Comparison of ENCODE assay signal across 8 mouse cellular contexts in genomic region chr10:108163021-108163410, GRCm38 (mm10). TPM values are rescaled to one million over a fixed set of nuclear protein-coding genes. Genes with fewer than 3 reads are reported as not detected.
DNase-seq lines count a peak whose midpoint lies in the region; ATAC-seq and TF ChIP-seq lines count a peak whose summit lies in the region.

No protein-coding gene starts in this region.

- H3K4me3 ChIP-seq in ES-E14 (ENCODE audit: insufficient read depth in 1 of 2, low read depth in 1 of 2, low read length in 2 of 2, poor library complexity in 1 of 2, severe bottlenecking in 1 of 2) (peak overlapping the region; percentile 84 to 98), macrophage (ENCODE audit: inconsistent target) (peak overlapping the region; percentile 95)
- H3K4me3 ChIP-seq in forebrain, embryonic 11.5 days (ENCODE audit: low read depth, low read length), result peak overlapping the region; percentile 99
- peak overlapping the region; percentile 100 for H3K4me3 ChIP-seq in intestine, embryonic 16.5 days (ENCODE audit: low read length)
- peak overlapping the region; percentile 100 for H3K4me3 ChIP-seq in stomach, postnatal 0 days (ENCODE audit: low read depth, low read length)

- peak; percentile 93 for DNase-seq in heart, adult 11 months
- DNase-seq in heart, postnatal 10 days, result no peak
- DNase-seq in ES-E14 (ENCODE audit: low read depth, low spot score), result no peak
- DNase-seq in forebrain, embryonic 11.5 days (ENCODE audit: low spot score), result no peak
- DNase-seq in stomach, postnatal 0 days (ENCODE audit: low spot score), result peak; percentile 18
- no peak for DNase-seq in gastrocnemius, postnatal 36 days

- no peak for ATAC-seq in forebrain, embryonic 11.5 days (replicated peaks; ENCODE audit: low FRiP score)
- ATAC-seq in intestine, embryonic 16.5 days, result no peak
- no peak for ATAC-seq in stomach, postnatal 0 days (ENCODE audit: low FRiP score, low TSS enrichment)

- intact Hi-C loops in heart, postnatal 10 days (cut with DNase I), result loop anchor here (2.0 to 5.0 kb wide), 2 partner anchors 76 to 232 kb away; no protein-coding TSS in a partner anchor
- intact Hi-C loops in gastrocnemius, postnatal 36 days (cut with DNase I), result no loop called here

- no peak for TF ChIP-seq CTCF in stomach, postnatal 0 days (IDR thresholded peaks at IDR 0.05; ENCODE audit: low read depth)

- no peaks in the 10 kb centered on the region for H3K27me3 ChIP-seq in forebrain, embryonic 11.5 days (ENCODE audit: control insufficient read depth, insufficient read depth, low read length)
- H3K27me3 ChIP-seq in intestine, embryonic 16.5 days (replicated peaks; ENCODE audit: control insufficient read depth, insufficient read depth, low read length), result no peaks in the 10 kb centered on the region
- H3K27me3 ChIP-seq in stomach, postnatal 0 days (ENCODE audit: control insufficient read depth, insufficient read depth, low read length), result no peaks in the 10 kb centered on the region

- peak overlapping the region; percentile 74 for H3K4me2 ChIP-seq in forebrain, embryonic 11.5 days (ENCODE audit: low read depth, low read length, severe bottlenecking)
- peak overlapping the region; percentile 66 for H3K4me2 ChIP-seq in intestine, embryonic 16.5 days (ENCODE audit: low read depth, low read length)
- H3K4me2 ChIP-seq in stomach, postnatal 0 days (replicated peaks; ENCODE audit: low read depth), result peak overlapping the region; percentile 67

- H3K9me3 ChIP-seq in ES-E14 (ENCODE audit: control insufficient read depth, insufficient read depth, low read depth, low read length), result no peaks in the 10 kb centered on the region
- no peaks in the 10 kb centered on the region for H3K9me3 ChIP-seq in forebrain, embryonic 11.5 days (ENCODE audit: control insufficient read depth, low read length)
- no peaks in the 10 kb centered on the region for H3K9me3 ChIP-seq in intestine, embryonic 16.5 days (ENCODE audit: control insufficient read depth, low read length)
- no peaks in the 10 kb centered on the region for H3K9me3 ChIP-seq in stomach, postnatal 0 days (ENCODE audit: control insufficient read depth, low read length)

- H3K79me2 ChIP-seq in macrophage (ENCODE audit: inconsistent target), result peaks cover 54% of the 10 kb centered on the region

- TF ChIP-seq EP300 in stomach, postnatal 0 days (optimal IDR thresholded peaks at IDR 0.05), result no peak

- H3K27ac ChIP-seq in ES-E14 (ENCODE audit: insufficient read depth, low read depth, low read length, poor library complexity, severe bottlenecking) (no peak overlapping the region), macrophage (peak overlapping the region; percentile 64)
- peak overlapping the region; percentile 98 for H3K27ac ChIP-seq in forebrain, embryonic 11.5 days (ENCODE audit: low read depth, low read length)
- H3K27ac ChIP-seq in intestine, embryonic 16.5 days (ENCODE audit: low read length), result peak overlapping the region; percentile 94
- H3K27ac ChIP-seq in stomach, postnatal 0 days (replicated peaks), result peak overlapping the region; percentile 99

- in situ Hi-C loops in ES-E14 (cut with MboI; ENCODE audit: low sequenced_read_pairs in 2 of 2, unreplicated experiment in 2 of 2), result no loop called here

- H3K36me3 ChIP-seq in ES-E14 (ENCODE audit: control insufficient read depth, insufficient read depth, low read length, poor library complexity, severe bottlenecking) (no peaks in the 10 kb centered on the region; the same call in 1 of the 2 replicates), macrophage (ENCODE audit: inconsistent target) (no peaks in the 10 kb centered on the region)
- H3K36me3 ChIP-seq in forebrain, embryonic 11.5 days (ENCODE audit: control insufficient read depth, insufficient read depth, low read length), result no peaks in the 10 kb centered on the region
- no peaks in the 10 kb centered on the region for H3K36me3 ChIP-seq in intestine, embryonic 16.5 days (ENCODE audit: control insufficient read depth, insufficient read depth, low read length)
- no peaks in the 10 kb centered on the region for H3K36me3 ChIP-seq in stomach, postnatal 0 days (ENCODE audit: control insufficient read depth, insufficient read depth, low read length)

- WGBS in forebrain, embryonic 11.5 days, result under 1% methylated on average over 12 of the region's 12 CpGs
- 0% methylated on average over 12 of the region's 12 CpGs for WGBS in intestine, embryonic 16.5 days
- WGBS in macrophage (ENCODE audit: missing documents), result 0% methylated on average over 12 of the region's 12 CpGs
- WGBS in stomach, postnatal 0 days, result 0% methylated on average over 12 of the region's 12 CpGs

- H3K9ac ChIP-seq in ES-E14 (ENCODE audit: insufficient read depth, low read depth, low read length, poor library complexity, severe bottlenecking), result peak overlapping the region; percentile 97
- H3K9ac ChIP-seq in forebrain, embryonic 11.5 days (ENCODE audit: low read length), result peak overlapping the region; percentile 98
- peak overlapping the region; percentile 100 for H3K9ac ChIP-seq in intestine, embryonic 16.5 days (ENCODE audit: low read depth, low read length)
- peak overlapping the region; percentile 100 for H3K9ac ChIP-seq in stomach, postnatal 0 days (ENCODE audit: low read length)

- H3K4me1 ChIP-seq in ES-E14 (ENCODE audit: control insufficient read depth in 2 of 2, insufficient read depth in 2 of 2, low read length in 2 of 2, poor library complexity in 1 of 2), result peaks cover 7 to 8% of the 10 kb centered on the region in 2 experiments; a peak in 2 of 4 replicates
- peaks cover 5% of the 10 kb centered on the region for H3K4me1 ChIP-seq in forebrain, embryonic 11.5 days (replicated peaks; ENCODE audit: control insufficient read depth, insufficient read depth, low read length)
- H3K4me1 ChIP-seq in intestine, embryonic 16.5 days (ENCODE audit: control insufficient read depth, insufficient read depth, low read length), result peaks cover 18% of the 10 kb centered on the region
- 0 out of 2 replicates have a peak, but pooled peaks cover 3% of the 10 kb centered on the region for H3K4me1 ChIP-seq in stomach, postnatal 0 days (replicated peaks; ENCODE audit: control insufficient read depth, insufficient read depth)

TF ChIP-seq in ES-E14, 5 proteins besides CTCF, POLR2A, EP300 and RAD21:
- TF ChIP-seq ZC3H11A (IDR thresholded peaks at IDR 0.05; ENCODE audit: borderline replicate concordance, low read depth, low read length), result no peak

RNA-seq across cellular contexts. Expression of gene Ppp1r12a, which starts 1.0 kb away (rescaled TPM):
- 100 to 1,000 TPM; 114 to 115 TPM for total RNA-seq in heart, postnatal 10 days (2021)
- 73.6 and 106 TPM in 2 replicates for total RNA-seq in ES-E14 (2012; rRNA removed)
- polyA plus RNA-seq in forebrain, embryonic 11.5 days (2014; fragmentation: Nextera tagmentation; extraction: Ambion mirVana), result 76.2 and 80.7 TPM in 2 replicates
- 89.6 and 101 TPM in 2 replicates for polyA plus RNA-seq in intestine, embryonic 16.5 days (2015; fragmentation: Nextera tagmentation; extraction: Ambion mirVana)
- 100 to 1,000 TPM; 199 to 458 (median 351) TPM for total RNA-seq in macrophage (2018; cell fraction: chromatin; rRNA removed)
- total RNA-seq in macrophage (2018; cell fraction: cytosol; rRNA removed), result 100 to 1,000 TPM in 21 of 26 experiments, 10 to 100 TPM in 5; 84.3 to 119 (median 104) TPM
- 100 to 1,000 TPM; 148 to 319 (median 217) TPM for total RNA-seq in macrophage (2018; cell fraction: nucleus; rRNA removed)
- polyA plus RNA-seq in macrophage (2018), result 62.6 to 123 TPM (median 70.0 TPM) in 3 replicates
- 71.1 and 72.5 TPM in 2 replicates for polyA plus RNA-seq in stomach, postnatal 0 days (2015; fragmentation: Nextera tagmentation; extraction: Ambion mirVana)
- total RNA-seq in gastrocnemius, postnatal 36 days (2021), result 10 to 100 TPM; 20.3 to 20.9 TPM

Comparison
In these comparisons a context has a peak if more than half of its experiments do, and no peak if none do; other contexts are left out.
1. DNase-seq: peak in heart, adult 11 months (single experiment) and stomach, postnatal 0 days (single experiment); none in heart, postnatal 10 days (0 of 2), ES-E14 (single experiment), forebrain, embryonic 11.5 days (single experiment) and gastrocnemius, postnatal 36 days (0 of 2).
2. Peak in every context shown above with its lines, with median percentiles within 50 percentile points of each other: H3K4me3 ChIP-seq, H3K9ac ChIP-seq and H3K4me2 ChIP-seq.